Mouse (Mus musculus) CH12.LX (cell line): ENCODE results near the gene Eps15.

ENCODE experiments used
- CTCF ChIP-seq, 2 experiments: IDR thresholded peaks in 1 of 2; conservative IDR thresholded peaks in 1 of 2; 2 replicates each; pipeline ENCODE4 v1.5.1; 2011 to 2012; ENCODE audit warnings: low read depth in 2 of 2, low read length in 2 of 2, improper control_type of control experiment in 1 of 2, inconsistent platforms in 1 of 2, mild to moderate bottlenecking in 1 of 2, moderate library complexity in 1 of 2
- JUND ChIP-seq: conservative IDR thresholded peaks from 2 replicates; pipeline ENCODE4 v1.6.1; 2011; ENCODE audit warnings: low read depth, low read length, improper control_type of control experiment
- POLR2A ChIP-seq: IDR thresholded peaks from 2 replicates; pipeline ENCODE4 v1.6.1; 2011; ENCODE audit warnings: low read depth, mild to moderate bottlenecking, improper control_type of control experiment, low read length
- SIN3A ChIP-seq: IDR thresholded peaks from 2 replicates; pipeline ENCODE4 v1.6.1; 2012; ENCODE audit warnings: low read length, improper control_type of control experiment, inconsistent platforms

DNA sequence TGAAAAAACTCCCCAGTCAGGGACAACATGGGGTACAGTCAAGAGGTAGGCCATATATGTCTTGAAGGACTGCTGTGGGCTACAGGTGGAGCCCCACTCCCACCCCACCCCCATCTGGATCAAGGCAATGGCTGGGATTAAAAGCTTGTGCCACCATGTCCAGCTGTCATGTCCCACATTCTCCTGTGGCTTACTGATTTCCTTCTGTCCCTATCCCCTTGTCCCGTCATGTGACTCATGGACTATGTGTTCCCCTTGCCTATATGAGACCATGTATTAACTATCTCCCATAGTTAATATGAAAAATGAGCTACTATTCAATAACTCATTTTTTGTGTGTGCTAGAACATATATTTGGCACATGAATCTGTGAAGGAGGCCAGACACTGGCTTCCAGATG is 154.2 kb downstream of the Eps15 start:
- TF ChIP-seq CTCF (conservative IDR thresholded peaks at IDR 0.05 in 1 of 2, IDR thresholded peaks at IDR 0.05 in 1 of 2; ENCODE audit: low read depth in 2 of 2, low read length in 2 of 2) (no peak), JUND (no peak), SIN3A (no peak), POLR2A (no peak)
